Mouse (Mus musculus) right cerebral cortex, postnatal 4 days (tissue): Measurements from ENCODE around the gene Atxn7l1.

Experiments
- DNase-seq: peaks from one replicate; pipeline ENCODE4 v3.0.0-alpha.2; 2022

Gene Atxn7l1

DNA sequence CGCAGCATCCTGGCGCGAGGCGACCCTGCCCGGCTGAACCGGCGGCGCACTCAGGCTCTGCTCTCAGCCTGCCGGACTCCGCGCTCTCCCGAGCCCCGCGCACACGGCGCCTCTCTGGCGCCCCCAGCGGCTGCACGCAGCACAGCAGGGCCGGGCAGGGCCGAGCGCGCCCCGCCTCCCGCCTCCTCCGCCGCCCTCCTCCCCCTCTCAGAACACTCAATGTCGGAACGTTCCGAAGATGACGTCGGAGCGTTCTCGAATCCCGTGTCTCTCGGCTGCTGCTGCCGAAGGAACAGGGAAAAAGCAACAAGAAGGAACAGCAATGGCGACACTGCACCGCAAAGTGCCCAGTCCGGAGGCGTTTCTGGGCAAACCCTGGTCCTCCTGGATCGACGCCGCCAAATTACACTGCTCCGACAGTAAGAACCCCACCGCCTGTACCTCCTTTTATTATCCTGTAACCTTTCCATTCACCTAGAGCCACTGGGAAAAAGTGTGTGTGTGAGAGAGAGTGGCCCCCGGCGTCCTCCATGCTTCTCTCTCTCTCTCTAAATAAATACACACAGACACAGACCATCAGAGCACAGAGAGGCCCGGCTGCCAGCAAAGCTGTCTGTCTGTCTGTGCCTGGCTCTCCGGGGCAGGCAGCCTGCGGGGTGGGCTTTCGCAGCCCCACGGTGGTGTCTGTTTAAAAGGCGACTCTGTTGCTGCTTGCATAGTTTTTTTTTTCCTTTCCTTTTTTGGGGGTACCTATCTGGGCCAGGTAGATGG is at the start of gene Atxn7l1:
Gene Atxn7l1, plus strand, starts transcription at position 197 of the 771 bp plus-strand sequence.
- DNase-seq: peak; percentile 94

DNA sequence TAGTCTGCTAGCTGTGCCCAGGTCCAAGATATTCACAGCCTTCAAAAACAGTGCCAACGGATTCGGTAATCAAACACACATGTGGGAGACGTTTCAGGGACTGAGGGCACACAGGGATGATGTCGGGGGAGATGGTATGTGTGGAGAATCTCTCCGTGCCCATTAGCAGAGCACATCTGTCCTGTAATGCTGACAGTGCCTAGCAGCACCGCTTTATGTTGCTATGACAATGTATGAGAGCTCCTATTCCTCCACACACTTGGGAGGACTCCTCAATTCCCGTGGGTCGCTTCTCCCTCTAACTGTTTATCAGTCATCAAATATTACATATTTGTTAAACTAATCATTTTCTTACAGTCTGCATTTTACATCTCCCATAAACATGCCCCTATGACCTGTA is 45.9 kb upstream of the Atxn7l1 start:
- no peak for DNase-seq

DNA sequence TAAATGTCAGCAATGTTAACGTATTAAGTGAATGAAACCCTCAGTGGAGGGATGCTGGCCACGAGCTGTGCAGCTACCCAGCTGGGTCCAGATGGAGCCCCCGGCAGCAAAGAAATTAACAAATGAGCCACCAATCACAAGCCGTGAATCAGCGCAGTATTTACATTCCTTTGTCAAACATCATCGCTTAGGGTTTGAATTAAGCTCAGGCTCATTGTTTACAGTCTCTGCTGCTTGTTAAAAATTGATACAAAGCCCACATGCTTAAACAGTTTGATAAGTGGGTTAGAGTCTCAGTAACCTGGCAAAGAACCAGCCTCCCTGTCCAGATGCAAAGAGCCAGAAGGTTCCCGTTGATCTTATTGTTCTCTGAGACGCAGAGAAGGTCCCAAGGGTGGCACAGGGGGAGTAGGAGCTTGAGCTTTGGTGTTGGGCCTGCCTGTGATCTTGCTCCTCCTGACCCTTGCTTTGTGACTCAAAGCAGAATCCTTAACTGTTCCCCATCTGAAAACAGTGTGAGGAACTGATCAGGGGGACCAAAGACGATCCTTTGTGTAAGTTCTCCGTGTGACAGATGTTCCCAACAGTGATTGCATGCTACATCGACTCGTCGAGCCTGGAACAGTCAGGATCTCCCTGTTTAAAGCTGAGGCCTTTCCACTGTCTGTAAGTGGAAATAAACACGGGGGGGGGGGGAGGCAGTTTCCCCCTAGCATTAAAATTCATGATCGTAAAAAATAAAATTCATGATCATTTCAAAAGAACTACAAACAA is 45.0 kb upstream of the Atxn7l1 start:
- DNase-seq: no peak

DNA sequence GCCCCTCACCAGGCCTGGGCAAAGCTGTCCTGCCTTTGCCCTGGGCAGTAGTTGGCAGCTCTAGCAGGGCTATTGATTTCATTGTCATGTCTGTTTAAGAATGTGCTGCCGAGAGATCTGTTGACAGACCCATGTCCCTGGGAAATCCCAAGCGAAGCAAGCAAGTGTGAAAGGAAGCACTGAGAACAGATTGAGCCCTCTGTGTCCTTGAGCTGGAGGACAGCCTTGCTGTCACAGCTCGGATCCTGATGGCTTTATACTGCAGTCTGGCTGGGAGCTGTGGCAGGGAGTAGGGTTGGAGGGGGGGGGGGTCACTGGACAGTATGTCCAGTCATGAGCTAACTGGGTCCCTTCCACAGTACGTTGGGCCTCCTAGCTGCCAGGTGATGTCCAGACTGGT is 41.8 kb upstream of the Atxn7l1 start:
- DNase-seq: no peak

DNA sequence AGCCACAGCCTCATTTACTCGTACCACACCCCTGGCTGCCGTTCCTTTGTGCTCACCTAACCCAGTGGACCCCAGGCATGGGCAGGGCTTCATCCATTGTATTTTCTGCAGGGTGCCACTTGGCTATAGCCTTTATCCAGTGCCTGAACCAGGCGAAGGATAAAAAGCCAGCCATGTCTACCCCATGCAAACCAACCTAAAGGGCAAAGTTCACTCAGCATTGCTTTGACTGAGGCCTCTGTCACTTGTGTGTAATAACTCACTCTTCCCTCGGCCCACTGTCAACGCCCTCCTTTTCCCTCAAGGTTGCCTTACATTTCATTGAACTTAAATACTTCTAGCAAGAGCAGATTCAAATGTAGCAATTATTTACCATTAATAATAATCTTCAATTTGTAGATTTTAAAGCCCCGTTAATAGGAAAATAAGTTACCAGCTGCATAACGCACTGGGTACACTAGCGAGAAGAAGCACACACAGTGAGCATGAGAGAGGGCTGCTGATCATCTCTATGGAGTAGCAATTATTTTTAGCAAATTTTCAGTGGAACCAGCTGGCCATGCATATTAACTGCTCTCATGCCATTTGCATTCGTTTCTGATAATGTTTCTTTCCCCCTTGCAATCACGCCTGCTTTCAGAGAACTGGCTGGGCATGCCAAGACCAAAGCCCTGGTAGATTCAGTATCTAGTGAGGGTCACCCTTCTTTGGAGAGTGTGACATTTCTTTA is 40.9 kb upstream of the Atxn7l1 start:
- DNase-seq: no peak

DNA sequence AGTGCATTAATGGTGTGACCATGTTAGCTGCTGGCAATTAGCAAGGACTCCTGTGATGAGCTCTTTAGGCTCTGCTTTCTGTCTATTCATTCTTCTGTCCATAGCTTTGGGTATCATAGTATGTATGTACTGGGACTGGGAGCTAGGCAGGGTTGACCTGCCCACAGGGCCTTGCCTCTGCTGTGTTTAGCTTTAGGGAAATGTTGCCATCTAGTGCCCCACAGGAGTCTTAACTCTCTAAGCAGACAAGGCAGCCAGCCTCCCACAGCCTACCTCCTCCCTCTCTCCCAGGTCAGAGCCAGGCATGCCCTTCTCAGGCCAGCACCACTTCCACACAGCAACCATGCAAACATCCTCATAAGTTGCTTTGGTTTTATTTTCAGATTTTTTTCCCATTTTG is 38.0 kb upstream of the Atxn7l1 start:
- no peak for DNase-seq

DNA sequence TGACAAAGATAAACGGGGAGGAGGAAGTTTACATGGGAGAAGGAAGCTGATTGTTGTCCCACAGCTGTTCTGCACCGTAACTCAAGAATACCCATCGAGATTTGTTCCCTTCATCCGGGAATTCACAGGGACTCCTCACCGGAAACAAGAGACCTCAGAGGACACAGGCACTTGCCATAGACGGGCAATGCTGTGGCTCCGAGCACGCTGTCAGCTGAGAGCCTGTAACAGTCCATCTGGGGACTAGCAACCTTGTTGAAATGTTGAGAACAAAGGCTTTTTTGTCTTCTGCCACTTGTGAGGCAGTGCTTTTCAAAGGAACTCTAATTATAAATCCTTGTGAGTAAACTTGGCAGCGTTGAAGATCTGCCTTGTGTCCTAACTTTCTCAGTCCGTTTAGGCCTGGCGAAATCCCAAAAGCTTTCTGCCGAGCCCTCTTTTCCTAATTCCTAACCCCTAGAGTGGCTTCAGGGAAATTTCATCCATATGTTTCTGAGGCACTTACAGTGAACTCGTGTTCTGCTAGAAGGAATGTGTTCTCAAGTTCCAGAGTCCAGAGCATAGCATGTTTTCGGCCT is 36.5 kb upstream of the Atxn7l1 start:
- DNase-seq: peak; percentile 38

DNA sequence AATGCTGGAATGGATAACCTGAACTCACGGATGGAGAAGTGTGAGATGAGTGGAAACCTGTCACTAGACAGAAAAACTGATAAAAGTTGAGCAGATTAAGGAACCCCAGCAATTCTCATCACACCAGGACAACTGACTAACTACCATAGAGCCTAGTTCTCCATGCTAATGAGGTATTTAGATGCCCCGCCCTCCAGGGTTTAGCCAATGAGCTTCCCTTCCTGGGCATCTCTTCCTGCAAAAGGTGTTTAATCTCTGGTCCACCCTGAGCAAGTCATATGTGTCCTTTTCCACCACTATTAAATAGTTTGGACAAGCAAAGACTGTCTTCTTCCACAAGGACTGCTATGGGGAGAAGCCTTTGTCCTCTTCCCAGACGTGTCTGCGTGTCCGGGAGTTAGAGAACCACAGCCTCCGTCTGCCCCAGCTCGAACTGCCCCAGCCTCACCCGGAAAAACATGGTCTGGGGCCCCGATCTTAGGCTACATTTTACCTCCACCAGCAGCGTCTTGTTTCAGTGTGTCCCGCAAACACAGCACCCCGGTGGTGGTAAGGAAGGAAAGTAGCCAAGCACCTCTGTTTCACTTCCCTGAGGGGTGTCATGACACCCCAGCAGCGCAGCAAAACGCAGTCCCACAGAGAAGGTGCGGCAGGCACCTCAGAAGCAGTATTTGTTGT is 28.7 kb upstream of the Atxn7l1 start:
- DNase-seq: no peak

DNA sequence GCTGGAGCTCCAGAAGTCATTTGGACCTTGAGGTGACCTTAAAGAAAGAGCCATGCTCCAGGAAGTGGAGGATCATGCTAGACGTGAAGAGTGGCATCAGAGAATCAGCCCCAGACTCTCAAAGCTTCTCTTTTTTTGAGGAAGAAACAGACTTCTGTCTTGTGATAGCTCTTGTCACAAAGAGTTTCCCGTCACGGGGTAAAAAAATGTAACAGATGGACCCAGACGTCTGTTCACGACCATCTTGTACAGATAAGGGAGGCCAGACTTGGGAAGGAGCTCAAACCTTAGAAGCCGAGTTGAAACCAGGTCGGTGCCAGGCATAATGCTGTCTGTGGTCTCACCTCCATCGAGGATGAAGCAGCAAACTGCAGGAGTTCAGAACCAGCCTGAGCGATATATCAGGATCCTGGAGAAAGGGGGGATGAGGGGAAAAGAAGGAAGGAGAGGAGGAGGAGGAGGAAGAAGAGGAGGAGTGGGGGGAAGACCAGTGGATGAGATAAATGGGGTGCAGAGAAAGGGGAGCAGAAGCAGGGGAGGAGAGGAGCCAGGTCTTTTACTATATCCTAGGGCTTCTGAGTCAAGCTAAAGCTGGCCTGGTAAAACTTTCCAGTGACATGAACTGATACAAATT is 21.8 kb upstream of the Atxn7l1 start:
- no peak for DNase-seq

DNA sequence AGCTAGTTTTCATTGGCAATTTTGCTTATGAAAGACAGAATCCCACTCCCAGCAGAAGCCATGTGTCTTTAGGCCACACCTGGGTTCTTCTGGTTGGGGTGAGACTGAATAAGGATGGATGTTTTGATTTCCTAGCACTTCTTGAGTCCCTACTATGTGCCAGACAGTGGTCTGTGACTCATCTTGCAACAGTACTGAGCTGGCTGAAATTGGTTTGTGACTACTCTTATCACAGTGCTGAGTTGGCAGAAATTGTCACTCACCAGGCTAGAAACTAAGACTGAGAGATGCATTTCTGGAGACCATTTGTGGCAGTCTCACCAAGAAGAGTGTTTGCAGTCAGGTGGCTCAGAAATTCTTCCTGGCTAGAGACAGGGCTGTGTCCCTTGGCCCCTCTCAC is 21.2 kb upstream of the Atxn7l1 start:
- no peak for DNase-seq

DNA sequence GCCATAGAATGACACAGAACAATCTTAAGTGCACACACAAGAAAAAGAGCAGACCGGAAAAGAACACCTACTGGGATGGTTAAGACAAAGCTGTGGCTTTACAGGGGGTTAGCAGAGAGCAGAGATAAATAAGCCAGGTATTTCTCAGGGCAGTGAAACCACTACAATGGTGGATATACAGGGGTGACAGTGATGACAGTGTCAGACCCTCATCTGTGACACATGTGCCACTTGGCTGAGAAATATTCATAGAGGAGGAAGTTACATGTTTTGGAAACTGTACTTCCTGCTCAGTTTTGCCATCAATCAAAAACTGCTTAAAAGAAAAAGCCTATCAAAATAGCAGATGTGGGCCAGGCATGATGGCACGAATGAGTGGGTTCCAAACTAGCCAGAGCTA is 19.4 kb upstream of the Atxn7l1 start:
- no peak for DNase-seq

DNA sequence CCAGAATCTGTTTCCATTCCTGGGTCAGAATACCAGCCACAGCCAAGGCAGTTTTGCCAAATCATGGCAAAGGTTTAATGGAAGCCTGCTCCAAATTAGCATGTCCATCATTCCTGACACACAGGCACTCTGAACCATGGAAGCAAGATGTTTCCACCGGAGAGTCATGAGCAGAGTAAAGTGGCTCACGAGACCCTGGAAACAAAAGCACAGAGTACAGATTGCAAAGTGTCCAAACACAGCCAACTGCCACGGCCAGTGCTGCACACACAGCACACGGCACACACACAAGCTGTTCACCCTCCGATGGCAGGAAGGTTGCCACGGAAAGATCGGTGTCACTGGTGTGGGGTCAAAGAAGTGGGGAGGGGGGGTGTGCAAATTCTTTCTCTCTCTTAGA is 18.8 kb upstream of the Atxn7l1 start:
- DNase-seq: no peak

DNA sequence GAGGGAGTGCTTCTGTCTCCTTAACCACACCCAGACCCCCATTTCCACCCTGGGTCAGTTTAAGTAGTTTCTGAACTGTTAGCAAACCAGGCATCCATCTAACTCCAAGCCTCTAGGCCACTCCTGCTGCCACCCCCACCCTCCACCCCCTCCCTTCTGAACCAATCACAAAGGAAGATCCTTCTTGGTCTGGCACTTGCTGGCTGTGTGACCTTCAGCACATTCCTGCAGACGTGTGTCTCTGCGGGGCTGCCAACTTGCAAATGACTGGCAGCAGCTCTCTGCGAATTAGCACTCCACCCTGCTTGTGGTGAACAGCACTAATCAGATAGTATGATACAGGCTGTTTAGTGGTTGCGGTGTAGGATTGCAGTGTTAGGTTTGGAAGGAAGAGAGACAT is 18.1 kb upstream of the Atxn7l1 start:
- DNase-seq: no peak

DNA sequence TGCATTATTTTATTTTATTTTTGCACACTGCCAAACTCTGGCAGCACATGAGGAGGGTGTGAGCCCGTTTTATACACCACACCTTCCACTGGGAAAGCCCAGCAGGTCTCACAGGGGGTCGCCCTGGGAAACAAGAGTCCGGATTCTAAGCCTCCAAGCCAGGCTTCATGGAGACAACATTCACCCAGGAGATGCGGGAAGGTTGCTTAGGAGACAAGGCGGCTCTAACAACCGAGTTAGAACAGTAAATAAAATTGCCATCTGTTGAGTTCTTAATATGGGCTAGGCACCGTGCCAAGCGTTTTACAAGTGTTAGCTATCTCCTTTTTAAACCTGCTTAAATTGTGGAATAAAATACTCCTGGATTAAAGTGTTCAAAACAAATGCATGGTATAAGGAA is 17.1 kb upstream of the Atxn7l1 start:
- DNase-seq: peak; percentile 78

DNA sequence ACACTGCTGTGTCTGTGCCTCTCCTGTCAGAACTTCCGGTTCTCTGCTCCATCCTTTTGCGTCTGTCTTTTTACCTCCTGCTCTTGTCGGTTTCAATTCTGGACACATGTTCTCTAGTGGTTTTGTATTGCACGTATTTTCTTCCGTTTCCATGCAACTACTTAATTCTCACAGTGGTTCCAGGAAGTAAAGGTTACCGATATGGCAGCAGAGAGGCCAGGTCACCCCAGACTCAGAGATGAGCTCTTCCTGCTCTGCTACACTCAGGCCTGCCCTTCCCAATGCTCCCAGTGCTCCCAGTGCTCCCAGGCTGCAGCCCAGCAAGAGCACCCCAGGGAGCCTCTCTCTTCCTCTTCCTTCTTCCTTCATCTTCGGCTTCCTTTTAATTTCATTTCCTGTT is 15.7 kb upstream of the Atxn7l1 start:
- DNase-seq: no peak

DNA sequence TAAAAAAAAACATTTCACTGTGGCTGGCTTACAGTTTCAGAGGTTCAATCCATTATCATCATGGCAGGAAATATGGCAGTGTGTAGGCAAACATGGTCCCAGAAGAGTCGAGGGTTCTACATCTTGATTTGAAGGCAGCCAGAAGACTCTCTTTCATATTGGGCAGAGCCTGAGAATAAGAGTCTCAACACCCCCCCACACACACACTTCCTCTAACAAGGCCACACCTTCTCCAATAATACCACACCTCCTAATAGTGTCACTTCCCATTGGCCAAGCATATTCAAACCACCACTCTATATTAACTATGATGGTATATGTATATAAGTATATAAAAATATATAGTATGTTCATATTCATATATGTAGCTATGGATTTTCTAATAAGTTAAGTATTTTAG is 9.6 kb upstream of the Atxn7l1 start:
- no peak for DNase-seq

DNA sequence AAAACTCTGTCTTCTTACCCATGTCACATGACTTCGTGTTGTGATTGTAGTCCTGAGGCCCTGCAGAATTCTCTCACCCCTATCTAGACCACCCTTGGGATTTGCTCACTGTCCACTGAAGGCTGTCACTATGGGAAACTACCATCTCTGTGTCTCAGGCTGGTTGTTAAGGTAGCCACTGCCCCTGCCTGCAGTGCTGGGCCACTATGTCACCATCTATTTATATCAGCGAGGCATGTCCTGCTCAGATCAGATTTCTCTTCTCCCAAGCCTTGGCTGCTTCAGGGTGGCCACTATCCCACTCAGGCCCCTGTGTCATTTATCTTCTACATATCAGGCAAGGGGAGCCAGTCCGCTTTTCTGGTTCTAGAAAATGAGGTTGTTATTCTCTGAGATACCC is 8.4 kb upstream of the Atxn7l1 start:
- DNase-seq: no peak

DNA sequence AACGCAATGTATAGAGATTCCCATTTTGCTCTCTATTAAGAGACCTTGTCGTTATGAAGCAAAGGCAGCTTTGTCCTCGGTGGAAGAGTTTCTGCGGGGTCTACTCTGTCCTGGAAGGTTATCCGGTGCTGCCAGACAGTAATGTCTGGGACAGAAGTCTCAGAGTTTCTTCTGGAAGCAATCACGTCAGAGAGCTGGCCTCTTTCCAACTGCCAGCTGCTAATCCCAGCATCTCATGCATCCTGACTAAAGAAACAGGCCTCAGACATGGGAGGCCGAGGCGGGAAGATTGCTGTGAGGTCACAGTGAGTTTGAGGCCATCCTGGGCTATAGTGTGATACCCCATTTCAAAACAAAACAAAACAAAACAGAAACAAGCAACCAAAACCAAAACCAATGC is 3.0 kb upstream of the Atxn7l1 start:
- DNase-seq: no peak

DNA sequence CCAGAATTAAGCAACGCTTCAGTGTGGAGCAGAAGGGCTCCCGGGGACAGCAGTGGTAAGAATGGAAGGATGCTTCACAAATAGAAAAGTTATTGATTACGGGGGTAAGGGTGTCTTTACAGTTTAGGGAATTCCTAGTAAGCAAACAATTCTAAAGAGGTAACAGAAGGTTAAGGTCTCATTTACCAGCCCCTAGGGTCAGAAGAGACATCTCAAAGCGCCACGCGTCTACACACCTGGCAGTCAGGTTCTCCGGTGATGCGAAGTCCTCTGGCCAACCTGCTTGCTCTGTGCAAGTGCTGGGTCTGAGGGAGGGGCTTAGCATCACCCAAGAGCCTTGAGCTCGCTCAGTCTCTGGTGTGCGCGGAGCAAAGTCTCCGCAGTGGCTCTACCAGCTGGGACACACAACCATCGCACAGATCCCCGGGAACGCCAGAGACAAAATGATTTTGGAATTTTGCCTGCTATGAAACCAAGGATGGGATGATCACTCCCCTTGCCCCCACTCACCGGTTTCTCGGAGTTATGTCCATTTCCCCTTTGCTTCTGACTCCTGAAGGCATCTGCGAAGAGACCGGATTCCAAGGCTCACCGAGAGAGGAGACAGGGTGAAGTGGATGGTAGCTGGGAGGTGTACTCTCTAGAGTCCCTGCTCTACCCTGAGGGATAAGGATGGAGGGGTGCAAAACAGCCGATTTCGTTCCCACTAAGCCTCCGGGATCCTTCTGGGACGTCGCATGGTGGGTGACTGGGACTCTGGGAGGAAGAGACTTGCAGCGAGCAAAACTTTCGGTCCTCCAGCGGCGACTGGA is 665 bp upstream of the Atxn7l1 start:
- DNase-seq: no peak

DNA sequence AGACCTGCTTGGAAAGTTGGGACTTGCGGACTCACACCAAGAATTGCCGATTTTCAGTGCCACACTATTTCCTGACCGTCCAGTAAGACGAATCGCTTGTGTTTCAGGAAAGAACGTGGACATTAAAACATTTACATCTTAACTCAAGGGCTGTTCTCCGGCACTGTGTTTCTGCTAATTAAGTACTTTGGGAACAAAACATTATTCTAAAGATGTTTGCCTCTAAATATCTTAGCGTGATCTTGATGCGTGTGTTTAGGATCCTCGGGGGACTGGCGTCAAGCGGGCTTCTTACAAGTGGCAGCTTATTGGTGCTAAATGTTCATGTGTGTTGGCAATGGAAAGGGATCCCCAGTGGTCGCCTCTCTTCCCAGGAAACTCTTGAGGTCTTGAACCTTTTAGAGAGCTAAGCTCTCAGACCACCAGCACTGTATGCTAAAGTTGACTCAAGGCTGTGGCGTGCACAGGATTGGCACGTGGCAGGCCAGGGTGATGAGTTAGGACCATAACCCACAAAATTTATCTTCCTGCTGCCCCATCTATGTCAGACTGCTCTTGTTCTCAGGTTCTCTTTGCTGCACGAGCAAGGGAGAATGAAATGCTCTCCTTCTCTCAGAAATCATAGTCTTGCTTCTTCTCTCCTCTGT is 2.2 kb downstream of the Atxn7l1 start:
- DNase-seq: no peak

DNA sequence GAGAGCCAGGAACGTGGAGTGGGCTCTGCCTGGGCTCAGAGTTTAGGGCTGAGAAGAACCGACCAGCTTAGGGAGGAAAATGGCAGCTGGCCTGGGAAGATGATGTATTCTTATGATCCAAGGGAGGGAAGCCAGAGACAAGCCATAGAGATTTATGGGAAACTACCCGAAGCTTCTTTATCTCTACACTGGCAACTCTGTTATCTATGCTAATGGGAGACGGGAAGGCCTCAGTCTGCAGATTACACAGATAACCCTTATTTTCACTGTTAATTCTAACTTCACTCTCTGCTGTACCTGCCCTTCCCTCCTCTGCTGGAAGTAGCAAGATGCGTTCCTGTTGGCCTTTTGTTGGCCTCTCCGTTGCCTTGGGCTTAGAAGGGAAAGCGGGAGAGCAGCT is 5.6 kb downstream of the Atxn7l1 start:
- DNase-seq: no peak
